ENCODE assay signal across 29 mouse cellular contexts in genomic region chr3:135564706-135565105, GRCm38 (mm10).
"Had no signal": no experiment of that assay in that cellular context is flagged by ENCODE, and none has a peak within 500 bp of the region (broad histone marks: within the 10 kb centered on the region; RNA-seq: fewer than 3 reads in every experiment).

No protein-coding gene starts in this region.

- DNase-seq: left cerebral cortex, postnatal 4 days; liver; liver, embryonic 13.5 days; lung, adult 18-20 months; lung, adult 2 months; lung, embryonic 14.5 days; lung, postnatal 10 days; lung, postnatal 14 days; lung, postnatal 36 days; lung, postnatal 4 days; midbrain, embryonic 14.5 days had no signal

- H3K4me3 ChIP-seq: limb, embryonic 10.5 days; limb, embryonic 12.5 days; limb, embryonic 13.5 days; limb, embryonic 15.5 days; liver, embryonic 12.5 days; liver, embryonic 13.5 days; liver, embryonic 15.5 days; lung, embryonic 15.5 days; megakaryocyte, embryonic 14.5 days; midbrain, embryonic 10.5 days; midbrain, embryonic 12.5 days; midbrain, embryonic 13.5 days; midbrain, embryonic 15.5 days; myocyte; neural tube, embryonic 12.5 days; neural tube, embryonic 13.5 days had no signal

- H3K27me3 ChIP-seq: limb, embryonic 12.5 days; limb, embryonic 13.5 days; limb, embryonic 15.5 days; liver, embryonic 12.5 days; liver, embryonic 13.5 days; liver, embryonic 15.5 days; lung, embryonic 15.5 days; megakaryocyte, embryonic 14.5 days; midbrain, embryonic 12.5 days; midbrain, embryonic 13.5 days; midbrain, embryonic 15.5 days; neural tube, embryonic 12.5 days; neural tube, embryonic 13.5 days had no signal

- H3K4me1 ChIP-seq: limb, embryonic 12.5 days; limb, embryonic 13.5 days; limb, embryonic 15.5 days; liver, embryonic 15.5 days; lung, embryonic 15.5 days; midbrain, embryonic 10.5 days; midbrain, embryonic 12.5 days; midbrain, embryonic 13.5 days; midbrain, embryonic 15.5 days; neural tube, embryonic 12.5 days; neural tube, embryonic 13.5 days had no signal

- H3K9ac ChIP-seq: limb, embryonic 12.5 days; limb, embryonic 13.5 days; limb, embryonic 15.5 days; liver, embryonic 12.5 days; liver, embryonic 13.5 days; liver, embryonic 14.5 days; liver, embryonic 15.5 days; liver, postnatal 0 days; lung, embryonic 14.5 days; lung, embryonic 15.5 days; midbrain, embryonic 12.5 days; midbrain, embryonic 13.5 days; midbrain, embryonic 15.5 days; neural tube, embryonic 12.5 days; neural tube, embryonic 13.5 days had no signal

- H3K27ac ChIP-seq: limb, embryonic 10.5 days; limb, embryonic 12.5 days; limb, embryonic 13.5 days; limb, embryonic 15.5 days; liver, embryonic 12.5 days; liver, embryonic 13.5 days; liver, embryonic 14.5 days; liver, embryonic 15.5 days; lung, embryonic 15.5 days; macrophage; midbrain, embryonic 10.5 days; midbrain, embryonic 12.5 days; midbrain, embryonic 13.5 days; midbrain, embryonic 15.5 days; neural tube, embryonic 12.5 days; neural tube, embryonic 13.5 days had no signal

- H3K36me3 ChIP-seq: limb, embryonic 10.5 days; limb, embryonic 12.5 days; limb, embryonic 13.5 days; limb, embryonic 15.5 days; liver, embryonic 12.5 days; liver, embryonic 13.5 days; liver, embryonic 15.5 days; lung, embryonic 15.5 days; midbrain, embryonic 10.5 days; midbrain, embryonic 12.5 days; midbrain, embryonic 13.5 days; midbrain, embryonic 15.5 days; neural tube, embryonic 12.5 days; neural tube, embryonic 13.5 days had no signal
